Mouse (Mus musculus): ENCODE measurements around the gene Taf3. TPM values are rescaled to one million over a fixed set of nuclear protein-coding genes. Genes with fewer than 3 reads are reported as not detected.

The Taf3 gene
- total RNA-seq, 1 experiment from 2014 or later = 12.7 TPM

DNA sequence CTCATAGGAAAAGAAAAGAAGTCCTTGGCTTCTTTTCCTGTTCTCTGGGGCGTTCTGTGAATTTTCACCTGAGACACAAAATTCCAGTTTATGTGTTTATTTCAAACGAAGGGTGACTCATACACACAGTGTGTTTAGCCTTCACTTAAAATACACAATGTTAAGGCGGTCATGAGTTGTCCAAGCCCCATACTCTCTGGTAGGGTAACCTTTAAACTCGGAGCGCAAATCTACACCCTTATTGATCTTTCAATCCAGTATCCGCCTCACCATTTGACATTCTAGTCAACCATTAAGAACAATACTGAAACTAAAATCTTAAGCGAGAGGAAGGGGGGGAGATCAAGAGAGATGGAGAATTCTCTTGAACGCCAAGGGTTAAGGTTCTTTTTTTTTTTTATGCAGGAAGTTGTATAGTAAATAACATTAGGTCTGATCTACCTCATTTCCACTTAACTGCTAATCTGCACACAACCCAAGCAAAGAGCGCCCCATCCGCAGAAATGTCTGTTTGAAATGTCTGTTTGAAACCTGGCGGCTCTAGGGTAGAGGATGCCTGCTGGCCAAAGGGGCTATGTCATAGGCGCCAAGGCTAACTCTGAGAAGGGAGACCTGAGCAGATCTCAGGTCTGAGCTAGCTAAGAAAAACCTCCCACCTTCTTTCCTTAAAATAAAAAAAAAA is 172.6 kb downstream of the Taf3 start:
- no peak for ATAC-seq (replicated peaks in 1 of 2; ENCODE audit: insufficient read depth in 1 of 2, low FRiP score in 2 of 2, low TSS enrichment in 1 of 2, low read depth in 1 of 2, poor library complexity in 2 of 2, severe bottlenecking in 2 of 2)

DNA sequence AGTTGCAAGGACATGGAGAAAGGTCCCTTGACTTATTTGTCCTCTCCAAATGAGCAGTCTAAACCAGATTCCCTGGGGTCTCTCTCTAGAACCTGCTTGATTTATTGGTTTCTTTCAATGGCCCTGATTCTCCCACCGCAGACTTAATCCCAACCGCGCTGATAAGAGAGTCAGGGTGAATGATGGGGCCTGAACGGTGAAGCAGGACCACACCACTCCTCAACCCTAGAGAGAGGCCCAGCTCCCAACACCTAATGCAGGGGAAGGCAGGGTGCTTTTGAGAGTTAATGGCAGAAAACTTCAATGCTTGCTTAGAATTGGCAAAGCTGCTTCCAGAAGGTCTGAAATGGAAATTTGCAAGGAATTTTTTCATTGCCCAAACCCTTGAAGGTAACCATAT is 173.2 kb downstream of the Taf3 start:
- no peak for ATAC-seq (replicated peaks in 1 of 2; ENCODE audit: insufficient read depth in 1 of 2, low FRiP score in 2 of 2, low TSS enrichment in 1 of 2, low read depth in 1 of 2, poor library complexity in 2 of 2, severe bottlenecking in 2 of 2)

DNA sequence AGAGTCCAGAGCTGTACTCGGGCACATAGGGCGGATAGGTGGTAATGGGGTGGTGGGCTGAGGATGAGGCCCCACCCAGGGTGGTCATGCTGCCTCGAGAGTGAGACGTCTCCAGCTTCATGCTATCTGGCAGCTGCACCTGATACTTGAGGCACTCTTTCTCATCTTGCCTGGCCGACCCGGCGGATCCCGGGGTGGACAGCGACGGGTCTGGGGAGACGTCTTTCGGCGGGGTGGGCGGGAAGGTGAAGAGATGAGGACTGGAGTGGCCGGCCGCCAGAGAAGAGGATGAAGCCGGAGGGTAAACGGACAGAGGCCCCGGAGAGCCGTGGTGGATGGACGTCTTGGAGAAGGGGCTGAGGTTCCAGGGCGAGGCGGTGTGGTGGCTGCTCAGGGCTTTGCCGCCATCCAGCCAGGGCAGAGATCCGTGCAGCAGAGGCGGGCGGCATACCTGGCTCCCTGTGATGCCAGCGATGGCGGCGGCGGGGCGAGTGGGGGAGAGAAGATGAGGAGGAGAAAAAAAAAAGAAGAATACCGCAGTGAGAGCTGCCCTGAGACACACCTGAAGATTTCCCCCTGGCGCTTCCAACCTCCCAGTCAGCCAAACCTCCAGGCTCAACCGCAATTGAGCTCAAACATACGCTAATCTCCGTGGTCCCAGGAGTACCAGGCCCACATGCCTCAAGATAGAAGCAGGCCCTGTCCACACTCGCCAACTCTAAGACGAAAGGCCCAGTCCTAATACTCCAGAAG is 173.8 kb downstream of the Taf3 start:
- no peak for ATAC-seq (replicated peaks in 1 of 2; ENCODE audit: insufficient read depth in 1 of 2, low FRiP score in 2 of 2, low TSS enrichment in 1 of 2, low read depth in 1 of 2, poor library complexity in 2 of 2, severe bottlenecking in 2 of 2)

DNA sequence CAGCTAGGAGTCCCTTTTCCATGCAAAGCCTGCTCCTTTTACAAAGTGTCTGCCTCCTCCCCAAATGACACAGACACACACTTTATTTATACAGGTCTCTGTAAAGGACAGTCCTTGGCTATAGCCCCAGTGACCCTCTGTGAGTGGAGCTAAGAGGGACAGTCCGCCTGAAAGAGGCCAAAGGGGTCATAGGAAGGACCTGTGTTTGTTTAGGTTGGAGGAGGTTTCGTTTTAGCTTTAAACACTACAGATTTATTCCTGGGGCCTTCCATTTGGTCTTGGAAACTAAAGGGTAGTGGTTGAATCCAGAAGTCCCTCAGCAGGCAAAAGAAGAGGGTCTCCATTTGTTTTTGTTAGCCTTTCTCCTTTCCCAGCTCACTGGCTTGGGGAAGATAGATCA is 174.6 kb downstream of the Taf3 start:
- no peak for ATAC-seq (replicated peaks in 1 of 2; ENCODE audit: insufficient read depth in 1 of 2, low FRiP score in 2 of 2, low TSS enrichment in 1 of 2, low read depth in 1 of 2, poor library complexity in 2 of 2, severe bottlenecking in 2 of 2)

DNA sequence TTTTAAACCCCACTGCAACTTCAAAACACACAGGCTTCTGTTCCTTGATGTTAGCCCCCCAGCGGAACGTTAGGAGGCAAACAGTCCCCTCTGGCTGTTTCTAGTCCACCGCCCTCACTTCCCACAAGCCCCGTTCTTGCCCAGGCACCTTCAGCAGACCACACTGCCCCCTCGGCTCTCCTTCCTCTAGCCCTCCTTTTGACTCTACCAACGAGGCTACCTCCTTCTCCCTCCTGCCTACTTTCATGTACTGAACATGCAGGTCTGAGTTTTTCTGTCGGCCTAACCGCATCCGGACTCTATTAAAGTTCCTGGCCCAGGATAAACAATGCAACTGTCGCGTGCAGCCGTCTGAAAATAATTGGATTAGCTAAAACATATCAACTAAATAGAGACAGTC is 175.7 kb downstream of the Taf3 start:
- peak in 1 of 2 experiments; percentile 19; a peak in 1 of 4 replicates for ATAC-seq (replicated peaks in 1 of 2; ENCODE audit: insufficient read depth in 1 of 2, low FRiP score in 2 of 2, low TSS enrichment in 1 of 2, low read depth in 1 of 2, poor library complexity in 2 of 2, severe bottlenecking in 2 of 2)

DNA sequence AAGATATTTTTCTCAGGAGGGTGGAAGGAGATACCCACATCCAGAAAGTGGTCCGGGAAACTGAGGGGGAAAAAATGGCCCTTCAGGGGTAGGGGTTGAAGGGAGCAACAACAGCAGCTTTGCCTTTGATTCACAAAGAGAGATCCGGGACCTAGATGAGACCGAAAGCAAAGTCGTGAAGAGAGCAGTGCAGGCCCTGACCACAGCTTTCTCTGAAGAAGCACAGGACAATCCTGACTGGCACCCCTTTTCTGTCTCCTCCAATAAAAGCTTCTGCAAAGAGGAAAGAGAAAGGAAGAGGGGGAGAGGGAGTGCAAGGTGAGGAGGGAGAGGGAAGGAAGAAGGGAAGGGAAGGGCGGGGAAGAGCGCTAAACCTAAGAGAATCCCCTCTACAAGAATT is 176.6 kb downstream of the Taf3 start:
- ATAC-seq (replicated peaks in 1 of 2; ENCODE audit: insufficient read depth in 1 of 2, low FRiP score in 2 of 2, low TSS enrichment in 1 of 2, low read depth in 1 of 2, poor library complexity in 2 of 2, severe bottlenecking in 2 of 2) = no peak

DNA sequence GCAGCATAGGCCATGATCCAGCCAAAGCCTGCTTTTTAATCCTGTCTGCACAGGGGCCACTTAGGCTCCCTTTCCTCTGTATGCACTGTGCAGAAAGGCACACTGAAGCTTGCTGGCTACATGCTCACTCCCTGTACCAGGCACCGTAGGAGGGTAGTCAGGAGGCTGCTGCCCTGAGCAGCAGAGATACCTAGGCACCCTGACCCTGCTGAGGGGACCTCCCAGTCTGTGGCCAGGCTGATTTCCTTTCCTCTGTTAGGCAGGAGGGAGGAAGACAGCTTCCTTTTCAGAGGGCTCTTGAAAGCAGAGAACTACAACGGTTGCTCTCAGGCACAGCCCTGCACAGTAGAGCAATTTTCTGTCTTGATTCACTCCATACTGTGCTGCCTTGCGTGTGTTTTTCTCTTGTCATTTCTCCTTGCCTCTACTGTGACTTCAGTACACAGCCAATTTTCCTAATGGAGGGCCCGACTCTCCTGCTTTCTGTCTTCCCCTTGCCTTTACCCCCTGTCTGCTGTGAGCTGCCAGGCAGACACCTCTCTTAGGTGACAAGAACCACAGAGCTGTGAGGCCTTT is 177.2 kb downstream of the Taf3 start:
- ATAC-seq (replicated peaks in 1 of 2; ENCODE audit: insufficient read depth in 1 of 2, low FRiP score in 2 of 2, low TSS enrichment in 1 of 2, low read depth in 1 of 2, poor library complexity in 2 of 2, severe bottlenecking in 2 of 2) = peak; percentile 57

DNA sequence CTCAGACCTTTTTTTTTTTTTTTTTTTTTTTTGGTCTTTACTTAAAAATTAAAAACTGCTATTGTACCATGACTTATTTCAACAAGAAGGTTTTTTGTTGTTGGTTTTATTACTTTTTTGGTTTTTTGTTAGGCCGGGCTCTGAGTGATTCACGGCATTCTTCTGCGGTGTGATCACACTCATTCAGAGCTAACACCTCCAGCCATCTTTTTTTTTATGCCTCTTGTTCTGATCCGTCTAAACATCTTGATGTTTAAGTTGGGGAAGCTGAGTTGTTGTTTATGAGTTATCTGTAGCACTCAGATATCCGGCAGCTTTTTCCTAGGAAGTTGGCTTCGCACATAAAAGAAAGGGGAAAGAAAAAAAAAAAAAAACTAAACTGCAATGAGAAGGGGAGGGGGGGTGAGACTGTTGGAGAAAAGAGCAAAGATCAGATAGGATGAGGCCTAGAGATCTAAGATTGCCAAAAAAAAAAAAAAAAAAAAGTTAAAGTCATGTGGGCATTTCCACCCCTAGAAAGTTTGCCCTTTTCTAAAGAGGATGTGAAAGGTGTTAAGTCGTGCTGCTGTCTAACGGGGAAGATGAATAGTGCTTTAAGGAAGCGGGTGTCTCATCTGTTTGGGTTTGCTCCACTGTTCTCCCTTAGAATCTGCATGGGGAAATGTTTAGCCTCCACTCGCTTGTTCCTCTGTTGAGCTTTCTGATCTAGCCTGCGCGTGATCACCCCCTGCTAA is 181.1 kb downstream of the Taf3 start:
- ATAC-seq (replicated peaks in 1 of 2; ENCODE audit: insufficient read depth in 1 of 2, low FRiP score in 2 of 2, low TSS enrichment in 1 of 2, low read depth in 1 of 2, poor library complexity in 2 of 2, severe bottlenecking in 2 of 2) = no peak

Other genes starting within 250 kb of the Taf3 start
- not detected in 2 replicates for gene 4930412O13Rik, start 167.3 kb downstream of the Taf3 start, total RNA-seq (2017)
- not detected in 2 replicates for gene 9230102O04Rik, start 159.1 kb downstream of the Taf3 start, total RNA-seq (2017)
- 3.1 and 5.6 TPM in 2 replicates for gene Gata3, start 158.6 kb downstream of the Taf3 start, total RNA-seq (2017)
- gene Atp5c1, start 31.9 kb upstream of the Taf3 start, total RNA-seq (2017) = 384 and 464 TPM in 2 replicates
- gene Kin, start 32.0 kb upstream of the Taf3 start, total RNA-seq (2017) = 38.1 and 38.8 TPM in 2 replicates
- gene Itih2, start 82.8 kb upstream of the Taf3 start, total RNA-seq (2017) = not detected in 2 replicates
- 42.0 and 58.3 TPM in 2 replicates for gene Itih5, start 105.0 kb upstream of the Taf3 start, total RNA-seq (2017)